Mouse (Mus musculus) heart, postnatal 0 days (tissue): ENCODE data around the gene Adamtsl1.

ENCODE experiments used
- CTCF ChIP-seq: IDR thresholded peaks from 2 replicates; pipeline ENCODE4 v1.5.1; 2016; ENCODE audit warnings: antibody characterized with exemption, control low read depth, low read depth
- EP300 ChIP-seq: IDR thresholded peaks from 2 replicates; pipeline ENCODE4 v1.6.1; 2016; ENCODE audit warnings: antibody characterized with exemption, low read depth

DNA sequence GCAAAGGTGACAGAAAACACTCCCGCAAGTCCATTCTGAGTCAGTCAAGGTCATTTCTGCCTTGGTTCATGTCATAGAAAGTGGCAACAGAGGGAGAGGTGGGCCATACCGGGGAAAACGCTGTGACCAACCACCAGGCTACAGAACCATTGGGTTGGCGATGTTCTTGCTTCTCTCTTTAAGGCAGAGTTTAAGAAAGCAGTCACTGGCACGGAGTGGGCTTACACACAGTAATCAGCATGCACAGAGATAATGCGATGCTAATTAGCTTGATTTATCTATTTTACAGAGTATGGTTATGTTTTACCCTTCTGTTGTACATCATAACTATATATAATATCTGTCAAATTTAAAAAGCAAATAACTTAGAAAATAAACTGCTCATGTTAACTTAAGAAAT is 531.5 kb downstream of the Adamtsl1 start:
- no peak for TF ChIP-seq CTCF
- TF ChIP-seq EP300 = no peak
